Mouse (Mus musculus) liver, embryonic 12.5 days (tissue): ENCODE data around the gene Ppm1a. TPM values are rescaled to one million over a fixed set of nuclear protein-coding genes. Genes with fewer than 3 reads are reported as not detected.

Experiments
- ATAC-seq: fragments of 200-750 bp; cut with Nextera tagmentation; 2 replicates; pipeline ENCODE4 v1.8.0; 2017; ENCODE audit warnings: moderate number of reproducible peaks, mild to moderate bottlenecking, moderate library complexity
- H3K27ac ChIP-seq: fragments of 300-500 bp; sonication (generic); 2 replicates; pipeline ENCODE4 v1.5.1; 2016; ENCODE audit warnings: mild to moderate bottlenecking
- H3K27me3 ChIP-seq: fragments of 300-500 bp; sonication (generic); replicated peaks from 2 replicates; pipeline ENCODE4 v1.6.1; 2016; ENCODE audit warnings: mild to moderate bottlenecking, moderate library complexity
- H3K36me3 ChIP-seq: fragments of 300-500 bp; sonication (generic); 2 replicates; pipeline ENCODE4 v1.6.1; 2016; ENCODE audit warnings: mild to moderate bottlenecking, moderate library complexity
- H3K4me1 ChIP-seq: fragments of 300-500 bp; sonication (generic); 2 replicates; pipeline ENCODE4 v1.6.1; 2016
- H3K4me2 ChIP-seq: fragments of 300-500 bp; sonication (generic); 2 replicates; pipeline ENCODE4 v1.6.1; 2016; ENCODE audit warnings: mild to moderate bottlenecking, moderate library complexity
- H3K4me3 ChIP-seq: fragments of 300-500 bp; sonication (generic); 2 replicates; pipeline ENCODE4 v1.5.1; 2016; ENCODE audit warnings: mild to moderate bottlenecking, moderate library complexity
- H3K9ac ChIP-seq: fragments of 300-500 bp; sonication (generic); 2 replicates; pipeline ENCODE4 v1.6.1; 2016; ENCODE audit warnings: mild to moderate bottlenecking, moderate library complexity
- H3K9me3 ChIP-seq: fragments of 300-500 bp; sonication (generic); replicated peaks from 2 replicates; pipeline ENCODE4 v1.6.1; 2016; ENCODE audit warnings: mild to moderate bottlenecking, moderate library complexity
- WGBS: fragments of 180-500 bp; shearing (Covaris S2); methylation state at CpG from one replicate; pipeline ENCODE4 v1.1.7; 2016; ENCODE audit not compliant: insufficient replicate concordance; 5-methylcytosine and 5-hydroxymethylcytosine counted together
- polyA plus RNA-seq: library from polyadenylated mRNA; unstranded; fragments of >200 nt; fragmentation: Nextera tagmentation; extraction: Ambion mirVana; gene quantifications from 2 replicates; pipeline ENCODE4 v1.2.1, GENCODE M21; 2016

Ppm1a gene
- polyA plus RNA-seq, 1 experiment from 2014 or later, result 47.3 TPM

DNA sequence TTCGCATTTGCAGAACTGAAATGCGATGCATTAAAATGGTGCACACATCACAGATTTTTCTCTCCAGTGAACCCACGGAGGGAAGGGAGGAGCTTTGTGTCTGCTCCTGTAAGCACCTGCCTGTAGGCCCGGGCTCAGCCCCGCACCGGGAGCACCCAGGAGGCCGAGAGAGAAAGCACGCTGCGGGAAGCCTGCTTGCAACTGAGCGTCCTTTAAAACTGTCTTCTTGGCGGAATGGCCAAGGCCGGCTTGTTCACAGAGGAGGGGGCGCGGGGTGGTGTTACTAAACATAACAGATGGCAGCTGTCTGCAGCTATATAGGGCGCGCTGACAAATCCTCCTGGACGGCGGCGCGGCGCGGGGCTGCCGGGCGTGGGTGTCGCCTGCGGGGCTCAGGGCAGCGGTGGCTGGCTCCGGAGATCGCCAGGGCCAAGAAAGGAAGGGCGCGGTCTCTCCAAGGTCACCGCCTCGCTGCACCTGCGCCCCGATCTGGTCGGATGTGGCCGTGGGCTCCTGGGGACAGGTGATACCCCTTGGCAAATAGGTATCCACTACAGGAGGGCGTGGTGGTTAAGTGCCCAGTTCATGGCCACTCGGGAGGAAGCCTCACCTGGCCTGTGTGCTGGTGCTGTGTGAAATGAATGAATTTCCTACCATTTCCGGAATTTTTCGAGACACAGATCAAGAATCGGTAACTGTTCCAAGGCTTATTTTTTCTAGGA, 74.6 kb downstream of the Ppm1a start:
- peak overlapping the region; percentile 29 for H3K4me3 ChIP-seq
- H3K4me2 ChIP-seq, result peak overlapping the region; percentile 56
- ATAC-seq, result no peak
- H3K9me3 ChIP-seq, result no peaks in the 10 kb centered on the region
- 10% methylated on average over 42 of the region's 42 CpGs for WGBS
- H3K4me1 ChIP-seq, result no peaks in the 10 kb centered on the region
- no peak overlapping the region for H3K27ac ChIP-seq
- H3K27me3 ChIP-seq, result peaks cover 50% of the 10 kb centered on the region
- H3K9ac ChIP-seq, result no peak overlapping the region
- no peaks in the 10 kb centered on the region for H3K36me3 ChIP-seq

DNA sequence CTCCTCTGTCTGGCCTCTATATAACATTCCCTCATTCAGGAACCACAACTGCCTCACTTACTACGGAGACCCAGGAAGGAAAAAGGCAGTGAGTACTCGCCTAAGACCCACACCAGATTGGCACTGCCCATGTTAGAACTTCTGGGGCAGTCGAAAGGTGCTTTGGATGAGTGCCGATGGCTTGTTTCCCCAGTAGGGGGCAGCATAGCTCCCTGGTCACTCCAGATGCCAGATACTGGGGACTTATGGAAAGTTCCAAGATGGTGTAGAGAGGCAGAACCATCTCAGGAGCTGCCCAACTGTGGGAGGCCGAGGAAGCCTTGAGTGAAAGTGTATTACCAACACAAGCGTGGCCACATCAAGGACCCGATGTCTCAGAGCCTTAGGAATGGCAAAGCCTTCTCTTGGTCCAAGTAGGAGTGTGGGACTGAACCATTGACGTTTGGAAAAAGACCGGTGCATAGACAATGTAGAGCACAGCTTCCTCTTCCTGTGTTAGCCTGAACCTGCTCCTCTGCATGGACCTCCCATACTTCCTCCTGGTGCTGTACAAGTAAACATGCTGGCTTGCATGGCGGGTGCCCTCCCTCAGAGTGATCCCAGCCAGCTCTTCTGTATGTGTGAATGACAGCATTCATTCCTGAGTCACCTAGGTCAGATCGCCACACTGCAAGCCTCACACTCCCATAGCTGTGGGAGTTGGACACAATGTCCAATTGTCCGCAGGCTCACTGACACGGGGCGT, 77.7 kb downstream of the Ppm1a start:
- 57% methylated on average over 14 of the region's 14 CpGs for WGBS
- H3K4me1 ChIP-seq, result no peaks in the 10 kb centered on the region
- H3K36me3 ChIP-seq, result no peaks in the 10 kb centered on the region
- ATAC-seq, result 0 out of 2 replicates have a peak, but pooled peaks have one; percentile 8
- no peak overlapping the region for H3K27ac ChIP-seq
- no peak overlapping the region for H3K4me3 ChIP-seq
- H3K4me2 ChIP-seq, result no peak overlapping the region
- H3K9ac ChIP-seq, result no peak overlapping the region
- peaks cover 32% of the 10 kb centered on the region for H3K27me3 ChIP-seq
- no peaks in the 10 kb centered on the region for H3K9me3 ChIP-seq

DNA sequence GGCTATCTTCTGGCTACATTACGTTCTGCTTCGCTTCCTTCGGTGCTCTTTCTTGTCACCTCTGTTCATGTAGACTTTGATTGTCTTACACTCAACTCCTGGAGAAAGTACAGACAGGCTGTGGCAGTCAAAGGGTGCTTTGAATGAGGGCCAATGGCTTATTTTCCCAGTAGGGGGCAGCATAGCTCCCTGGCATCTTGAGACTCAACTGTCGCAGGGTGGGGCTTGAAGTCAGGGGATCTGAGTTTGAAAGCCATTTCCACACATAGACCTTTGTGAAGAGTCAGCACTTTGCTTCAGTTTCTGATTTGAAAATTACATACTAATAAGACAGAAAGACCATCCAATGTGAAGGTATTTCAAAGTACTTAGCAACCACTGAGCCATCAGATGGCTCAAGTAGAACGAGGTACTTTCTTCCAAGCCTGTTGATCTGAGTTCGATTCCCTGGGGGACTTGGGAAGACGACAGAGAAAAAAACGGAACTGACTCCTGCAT, 78.3 kb downstream of the Ppm1a start:
- Histone ChIP-seq H3K27me3 (peaks cover 26% of the 10 kb centered on the region), H3K4me1 (no peaks in the 10 kb centered on the region), H3K4me2 (no peak overlapping the region), H3K36me3 (no peaks in the 10 kb centered on the region), H3K4me3 (no peak overlapping the region), H3K27ac (no peak overlapping the region), H3K9me3 (0 out of 2 replicates have a peak, but pooled peaks cover under 1% of the 10 kb centered on the region), H3K9ac (no peak overlapping the region)
- 57% methylated on average over 8 of the region's 8 CpGs for WGBS
- ATAC-seq, result no peak

DNA sequence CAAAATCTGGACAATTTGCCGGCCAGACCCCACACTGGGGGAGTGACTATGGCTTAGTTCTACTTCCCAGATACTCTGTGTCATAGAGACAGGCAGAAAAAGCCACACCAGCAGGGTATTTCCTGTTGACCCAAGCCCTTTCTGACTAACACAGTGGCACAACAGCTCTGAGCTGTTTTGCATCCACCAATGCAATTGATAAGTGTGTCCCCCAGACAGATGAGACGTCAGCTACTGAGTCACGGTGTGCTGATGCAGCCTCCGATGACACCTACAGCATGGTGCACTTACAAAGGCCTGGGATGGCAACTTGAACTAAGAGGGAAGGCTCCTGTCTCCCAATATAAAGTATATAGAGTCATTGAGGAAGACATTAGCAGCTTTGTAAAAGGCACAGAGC, 80.0 kb downstream of the Ppm1a start:
- Histone ChIP-seq H3K4me1 (no peaks in the 10 kb centered on the region), H3K27me3 (peaks cover 9% of the 10 kb centered on the region), H3K36me3 (no peaks in the 10 kb centered on the region), H3K4me3 (no peak overlapping the region), H3K9ac (no peak overlapping the region), H3K9me3 (0 out of 2 replicates have a peak, but pooled peaks cover 3% of the 10 kb centered on the region), H3K27ac (no peak overlapping the region), H3K4me2 (no peak overlapping the region)
- WGBS, result 62% methylated on average over 4 of the region's 4 CpGs
- ATAC-seq, result no peak

DNA sequence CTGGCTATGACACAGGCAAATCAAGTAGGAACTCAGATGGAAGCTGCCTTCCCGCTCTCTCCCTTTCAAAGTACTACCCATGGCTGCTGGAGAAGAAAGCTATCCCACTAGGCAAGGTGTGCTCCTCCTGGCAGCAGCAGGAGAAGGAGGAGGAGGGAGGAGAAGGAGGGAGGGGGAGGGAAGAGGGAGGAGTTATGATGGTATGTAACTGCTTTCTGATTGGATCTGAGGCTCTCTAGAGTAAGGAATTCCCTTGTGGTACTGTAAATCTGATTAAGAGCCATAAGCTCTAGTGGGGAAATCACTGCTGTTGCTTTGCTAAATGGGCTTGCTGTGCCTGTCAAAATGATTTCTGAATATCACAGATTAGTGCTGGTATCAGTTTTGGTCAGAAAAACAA, 84.2 kb downstream of the Ppm1a start:
- no peak for ATAC-seq
- Histone ChIP-seq H3K9ac (no peak overlapping the region), H3K4me3 (no peak overlapping the region), H3K4me1 (peaks cover 10% of the 10 kb centered on the region), H3K27ac (no peak overlapping the region), H3K4me2 (no peak overlapping the region), H3K27me3 (peaks cover 12% of the 10 kb centered on the region; the same call in 1 of the 2 replicates), H3K9me3 (0 out of 2 replicates have a peak, but pooled peaks cover 3% of the 10 kb centered on the region), H3K36me3 (no peaks in the 10 kb centered on the region)
- 80% methylated on average over 1 of the region's 1 CpGs for WGBS

DNA sequence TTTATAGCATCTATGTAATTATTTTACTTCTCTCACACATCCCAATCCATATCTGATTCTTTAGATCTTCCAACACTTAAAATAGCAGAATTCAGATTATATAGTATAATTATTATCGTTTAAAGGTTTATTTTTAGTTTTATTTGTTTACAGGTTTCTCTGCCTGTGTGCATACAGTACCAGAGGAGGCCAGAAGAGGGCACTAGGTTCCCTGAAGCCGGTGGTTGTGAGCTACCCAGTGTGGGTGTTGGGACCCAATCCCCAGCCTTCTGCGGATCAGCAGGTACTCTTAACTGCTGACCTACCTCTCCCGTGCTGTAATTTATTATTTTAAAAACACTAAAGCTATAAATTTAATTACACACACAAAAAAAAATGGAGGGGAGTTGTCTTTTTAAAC, 85.9 kb downstream of the Ppm1a start:
- no peak overlapping the region for H3K27ac ChIP-seq
- 0 out of 2 replicates have a peak, but pooled peaks cover 3% of the 10 kb centered on the region for H3K9me3 ChIP-seq
- 72% methylated on average over 4 of the region's 4 CpGs for WGBS
- H3K4me2 ChIP-seq, result no peak overlapping the region
- H3K9ac ChIP-seq, result no peak overlapping the region
- no peak overlapping the region for H3K4me3 ChIP-seq
- peaks cover 24% of the 10 kb centered on the region for H3K27me3 ChIP-seq
- ATAC-seq, result no peak
- peaks cover 10% of the 10 kb centered on the region for H3K4me1 ChIP-seq
- no peaks in the 10 kb centered on the region for H3K36me3 ChIP-seq

DNA sequence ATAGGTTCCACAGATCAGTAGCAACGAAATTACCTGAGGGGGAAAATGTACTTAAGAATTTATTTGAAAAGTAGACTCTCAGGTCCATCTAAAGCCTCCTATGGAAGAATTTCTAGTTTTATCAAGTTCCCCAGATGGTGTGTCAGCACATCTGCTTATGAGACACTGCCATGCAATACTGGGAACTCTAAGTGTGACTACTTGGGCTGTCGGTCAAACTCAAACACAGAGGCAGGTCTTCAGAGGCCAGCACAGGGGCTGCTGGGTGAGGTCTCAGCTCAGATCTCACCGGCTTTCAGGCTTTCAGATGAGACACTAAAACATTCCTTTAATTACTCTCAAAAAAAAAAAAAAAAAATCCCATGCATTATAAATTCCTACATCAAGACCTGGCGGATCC, 86.3 kb downstream of the Ppm1a start:
- Histone ChIP-seq H3K9me3 (0 out of 2 replicates have a peak, but pooled peaks cover 3% of the 10 kb centered on the region), H3K4me2 (peak overlapping the region; percentile 48), H3K4me3 (peak overlapping the region; percentile 24; the same call in 1 of the 2 replicates), H3K27ac (peak overlapping the region; percentile 27; the same call in 1 of the 2 replicates), H3K27me3 (peaks cover 28% of the 10 kb centered on the region), H3K4me1 (peaks cover 10% of the 10 kb centered on the region), H3K36me3 (no peaks in the 10 kb centered on the region), H3K9ac (no peak overlapping the region; the same call in 1 of the 2 replicates)
- WGBS, result 56% methylated on average over 4 of the region's 4 CpGs
- no peak; the same call in 1 of the 2 replicates for ATAC-seq

DNA sequence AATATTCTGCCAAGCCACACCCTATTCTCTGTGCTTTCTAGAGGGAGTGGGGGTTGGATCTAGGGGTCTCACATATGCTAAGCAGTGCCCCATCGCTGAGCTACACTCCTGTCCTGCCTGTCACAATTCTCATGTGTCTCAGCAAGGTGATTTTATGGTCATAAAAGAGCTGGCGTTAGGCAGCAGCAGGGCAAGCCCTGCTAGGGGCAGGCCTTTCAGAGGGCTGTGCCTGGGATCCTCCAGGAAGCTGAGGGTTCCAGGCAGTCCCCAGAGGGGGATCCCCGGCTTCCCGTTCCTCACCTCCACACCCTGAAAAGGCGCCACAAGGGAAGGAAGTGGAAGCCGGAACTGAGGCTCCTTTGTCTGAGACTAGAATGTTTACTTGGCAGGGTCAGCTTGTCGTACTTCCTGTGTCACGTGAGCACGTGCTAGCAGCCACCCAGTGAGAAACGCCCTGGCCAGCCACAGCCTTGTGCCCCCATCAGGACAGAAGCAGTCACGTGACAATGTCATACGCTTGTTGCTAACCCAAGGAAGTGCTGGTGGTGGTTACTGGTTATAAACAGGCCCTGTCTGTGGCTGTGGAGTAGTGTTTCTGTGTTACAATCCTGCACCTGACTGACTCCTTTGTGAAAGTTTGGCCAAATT, 86.8 kb downstream of the Ppm1a start:
- H3K4me2 ChIP-seq, result peak overlapping the region; percentile 48
- peak; percentile 83 for ATAC-seq
- H3K36me3 ChIP-seq, result no peaks in the 10 kb centered on the region
- H3K9me3 ChIP-seq, result 0 out of 2 replicates have a peak, but pooled peaks cover 3% of the 10 kb centered on the region
- H3K4me1 ChIP-seq, result peaks cover 10% of the 10 kb centered on the region
- H3K4me3 ChIP-seq, result peak overlapping the region; percentile 24
- peaks cover 28% of the 10 kb centered on the region for H3K27me3 ChIP-seq
- 12% methylated on average over 12 of the region's 12 CpGs for WGBS
- peak overlapping the region; percentile 19; the same call in 1 of the 2 replicates for H3K9ac ChIP-seq
- H3K27ac ChIP-seq, result peak overlapping the region; percentile 27; the same call in 1 of the 2 replicates

DNA sequence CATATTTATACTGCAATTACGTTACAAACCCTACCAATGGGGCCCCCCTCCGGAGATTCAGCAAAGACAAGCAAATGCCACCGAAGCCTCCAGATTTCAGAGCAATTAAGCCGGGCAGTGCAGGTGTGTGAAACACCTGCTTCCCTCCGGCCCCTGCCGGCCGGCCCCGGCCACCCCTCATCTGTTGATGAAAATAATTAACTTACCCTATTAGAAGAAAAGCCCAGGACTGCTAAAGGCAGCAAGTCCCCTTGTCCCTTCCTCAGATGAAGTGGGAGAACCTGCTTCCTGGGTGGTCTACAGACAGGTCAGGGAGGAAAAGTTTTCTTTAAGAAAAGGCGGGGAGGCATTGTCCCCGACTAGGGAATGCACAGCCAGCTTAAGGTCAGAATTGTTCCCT, 88.7 kb downstream of the Ppm1a start:
- H3K4me1 ChIP-seq, result peaks cover 10% of the 10 kb centered on the region
- ATAC-seq, result no peak

DNA sequence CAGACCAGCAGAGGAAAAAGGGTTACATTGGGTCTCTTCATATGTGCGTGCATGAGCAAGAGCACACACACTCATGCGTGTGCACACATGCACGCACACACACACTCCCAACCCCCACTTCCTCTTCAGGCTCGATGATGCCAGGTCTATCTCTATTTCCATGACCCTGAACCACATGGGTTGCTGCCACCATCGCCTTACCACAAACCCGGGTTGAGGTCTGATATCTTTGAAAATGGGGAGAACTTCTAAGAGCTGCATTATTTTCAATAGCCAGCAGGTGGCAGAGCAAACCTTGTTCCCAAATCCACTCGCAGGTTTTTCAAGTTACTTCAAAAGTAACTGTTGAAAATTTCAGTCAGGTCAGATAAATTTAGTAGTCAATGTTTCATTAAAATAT, 90.5 kb downstream of the Ppm1a start:
- WGBS, result 20% methylated on average over 7 of the region's 7 CpGs
- H3K4me2 ChIP-seq, result no peak overlapping the region
- no peak overlapping the region for H3K27ac ChIP-seq
- no peak overlapping the region for H3K4me3 ChIP-seq
- peaks cover 40% of the 10 kb centered on the region for H3K27me3 ChIP-seq
- no peaks in the 10 kb centered on the region for H3K9me3 ChIP-seq
- H3K9ac ChIP-seq, result no peak overlapping the region
- ATAC-seq, result no peak
- H3K36me3 ChIP-seq, result no peaks in the 10 kb centered on the region
- peaks cover 10% of the 10 kb centered on the region for H3K4me1 ChIP-seq

More for the DNA sequence above, 88.7 kb downstream of the Ppm1a start:
- Histone ChIP-seq H3K9me3 (no peaks in the 10 kb centered on the region), H3K4me2 (no peak overlapping the region), H3K9ac (no peak overlapping the region), H3K4me3 (no peak overlapping the region), H3K27me3 (peaks cover 33% of the 10 kb centered on the region), H3K27ac (no peak overlapping the region), H3K36me3 (no peaks in the 10 kb centered on the region)
- 60% methylated on average over 10 of the region's 10 CpGs for WGBS
